Mouse (Mus musculus) left cerebral cortex, adult 8-10 months (tissue): ENCODE data around the gene Krt39. TPM values are rescaled to one million over a fixed set of nuclear protein-coding genes. Genes with fewer than 3 reads are reported as not detected.
A peak's percentile ranks its signal among the peaks of the same experiment; 100 is the strongest.

Experiments
- DNase-seq, 2 experiments: peaks; one replicate each; pipeline ENCODE4 v3.0.0; 2022; ENCODE audit warnings: low spot score in 2 of 2
- total RNA-seq, 4 experiments: library from RNA; stranded (reverse); gene quantifications; 2 replicates each; pipeline ENCODE4 v1.2.4; 2022

Krt39 gene
- total RNA-seq, 4 experiments from 2014 or later: not detected

DNA sequence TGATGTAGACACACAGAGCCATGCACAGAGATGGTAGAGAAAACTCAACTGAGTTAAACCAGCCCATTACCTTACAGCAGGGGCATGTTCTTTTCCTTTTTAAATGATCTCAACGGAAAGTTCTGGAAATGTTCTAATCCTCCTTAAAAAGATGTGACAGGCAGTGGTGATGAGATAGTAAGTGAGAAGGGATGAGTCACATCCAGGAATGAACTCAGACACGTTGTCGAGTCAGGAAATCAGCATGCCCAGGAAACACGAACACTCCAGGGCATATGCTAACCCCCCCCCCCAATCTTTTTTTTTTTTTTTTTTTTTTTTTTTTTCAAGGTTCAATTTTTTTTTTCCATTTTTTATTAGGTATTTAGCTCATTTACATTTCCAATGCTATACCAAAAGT is 48.7 kb downstream of the Krt39 start:
- no peak for DNase-seq

DNA sequence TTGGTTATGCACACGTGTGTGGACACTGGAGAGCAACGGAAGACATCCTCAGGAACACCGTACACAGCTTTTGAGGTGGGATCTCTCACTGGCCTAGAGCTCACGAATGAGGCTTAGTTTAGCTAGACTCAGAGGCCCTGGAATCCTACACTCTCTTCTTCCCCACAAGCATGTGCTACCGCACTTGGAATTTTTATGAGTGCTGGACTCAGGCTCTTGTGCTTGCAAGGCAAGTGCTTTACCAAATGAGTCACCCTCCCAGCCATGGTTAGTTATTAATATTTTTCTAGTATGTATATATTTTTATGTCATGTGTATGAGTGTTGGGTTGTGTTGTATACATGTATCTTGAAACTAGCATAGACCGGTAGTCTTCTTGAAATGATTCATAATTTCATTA is 49.2 kb downstream of the Krt39 start:
- DNase-seq: no peak

DNA sequence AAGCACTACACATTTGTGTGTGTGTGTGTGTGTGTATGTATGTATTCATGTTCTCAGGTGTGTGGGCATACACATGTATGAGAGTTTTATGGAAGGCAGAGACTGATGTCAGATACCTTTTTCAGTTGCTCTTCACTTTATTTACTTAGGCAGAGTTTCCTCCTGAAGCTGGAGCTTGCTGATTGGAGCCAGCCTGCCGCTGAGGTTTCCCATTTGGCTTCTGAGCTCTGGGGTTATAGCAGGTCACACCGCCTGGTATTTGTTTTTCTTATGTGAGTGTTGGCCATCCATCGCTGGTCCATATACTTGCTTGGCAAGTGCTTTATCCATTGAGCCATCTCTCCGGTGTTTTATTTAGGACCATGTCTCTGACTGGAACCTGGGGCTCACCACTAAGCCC is 51.9 kb downstream of the Krt39 start:
- no peak for DNase-seq

DNA sequence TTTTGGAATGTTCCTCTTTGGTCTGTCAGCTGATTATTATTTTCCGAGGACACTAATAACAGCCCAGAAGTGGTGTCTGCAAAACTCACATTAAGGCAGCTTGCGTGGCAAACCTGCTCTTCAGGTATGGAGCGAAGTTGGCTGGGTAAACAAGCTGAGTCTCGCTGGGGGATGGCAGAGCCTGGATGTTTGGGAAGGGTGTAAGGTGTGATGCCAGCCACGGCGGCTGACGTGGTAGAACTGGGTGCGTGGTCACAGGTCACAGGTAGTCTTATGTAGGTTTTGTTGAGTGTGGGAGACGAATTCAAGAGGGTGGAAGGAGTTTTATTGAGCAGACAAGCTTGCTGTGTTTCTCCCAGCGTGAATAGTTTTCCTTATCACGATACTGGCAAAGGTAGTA is 52.6 kb downstream of the Krt39 start:
- no peak for DNase-seq

DNA sequence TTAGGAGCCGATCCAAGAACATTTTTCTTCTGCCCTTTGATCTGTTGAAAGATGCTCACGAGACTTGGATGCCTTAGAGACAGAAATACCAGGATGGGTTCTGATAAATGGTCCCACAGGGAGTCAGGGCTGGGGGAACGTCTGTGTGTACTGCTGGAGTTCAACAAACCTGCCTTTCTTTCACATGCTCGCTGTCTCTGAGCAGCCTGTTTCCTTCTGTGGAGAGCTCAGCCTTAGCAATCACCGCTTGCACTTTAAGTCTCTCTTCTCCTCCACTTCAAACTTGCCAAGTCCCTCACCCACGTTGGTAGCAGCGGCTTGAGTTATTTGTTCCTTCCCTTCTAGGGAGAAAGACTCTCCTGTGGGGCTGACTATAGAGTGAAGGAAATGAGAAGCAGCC is 54.8 kb downstream of the Krt39 start:
- DNase-seq: peak in 1 of 2 experiments; percentile 27

DNA sequence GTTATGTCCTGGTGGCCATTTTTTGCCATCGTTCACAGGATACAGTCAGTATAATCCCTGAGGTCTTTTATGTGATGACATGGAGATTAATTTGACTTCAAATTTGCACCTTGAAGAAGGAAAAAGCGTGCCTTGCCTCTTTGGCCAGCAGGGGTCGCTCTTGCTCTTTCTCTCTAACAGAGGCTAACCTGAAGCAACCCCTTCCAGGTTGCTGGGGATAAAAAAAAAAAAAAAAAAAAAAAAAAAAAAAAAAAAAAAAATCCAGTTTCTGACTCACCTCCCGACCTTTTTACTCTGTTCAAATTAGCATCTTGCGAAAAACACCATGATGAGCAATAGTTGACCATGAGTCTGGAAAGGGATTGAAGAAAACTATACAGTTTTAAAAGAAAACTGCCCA is 56.3 kb downstream of the Krt39 start:
- DNase-seq: peak; percentile 54 to 75

Other genes starting within 250 kb of the Krt39 start
- gene Krt24, start 236.1 kb downstream of the Krt39 start, total RNA-seq: not detected
- gene Krt25, start 198.4 kb downstream of the Krt39 start, total RNA-seq: not detected
- under 1 TPM in 1 of 4 experiments, not detected in 3; 0.14 TPM for gene Krt26, start 183.4 kb downstream of the Krt39 start, total RNA-seq
- not detected for gene Krt27, start 170.2 kb downstream of the Krt39 start, total RNA-seq
- gene Krt28, start 146.4 kb downstream of the Krt39 start, total RNA-seq: under 1 TPM in 1 of 4 experiments, not detected in 3; 0.21 TPM
- 10 to 100 TPM; 11.4 to 13.8 (median 12.0) TPM for gene Krt10, start 132.0 kb downstream of the Krt39 start, total RNA-seq
- gene Krt12, start 99.1 kb downstream of the Krt39 start, total RNA-seq: 10 to 100 TPM in 1 of 4 experiments, 1 to 10 TPM in 3; 8.6 to 10.0 (median 9.5) TPM
- gene Krt20, start 83.2 kb downstream of the Krt39 start, total RNA-seq: not detected
- not detected for gene Krt23, start 28.2 kb downstream of the Krt39 start, total RNA-seq
- not detected for gene Krt40, start 21.8 kb upstream of the Krt39 start, total RNA-seq
- gene Krtap3-3, start 29.5 kb upstream of the Krt39 start, total RNA-seq: not detected
- gene Krtap3-2, start 35.5 kb upstream of the Krt39 start, total RNA-seq: not detected
- not detected for gene Gm11939, start 38.1 kb upstream of the Krt39 start, total RNA-seq
- not detected for gene Krtap3-1, start 45.3 kb upstream of the Krt39 start, total RNA-seq
- gene Krtap1-5, start 59.7 kb upstream of the Krt39 start, total RNA-seq: not detected
- gene Krtap1-4, start 62.3 kb upstream of the Krt39 start, total RNA-seq: not detected
- gene Krtap1-3, start 70.0 kb upstream of the Krt39 start, total RNA-seq: not detected
- not detected for gene Krtap9-3, start 76.8 kb upstream of the Krt39 start, total RNA-seq
- gene Gm11938, start 82.0 kb upstream of the Krt39 start, total RNA-seq: not detected
- gene Gm11937, start 88.9 kb upstream of the Krt39 start, total RNA-seq: not detected
- gene Krtap2-4, start 93.5 kb upstream of the Krt39 start, total RNA-seq: not detected
- gene Gm11562, start 99.1 kb upstream of the Krt39 start, total RNA-seq: not detected
- not detected for gene Krtap4-1, start 106.9 kb upstream of the Krt39 start, total RNA-seq
- gene Krtap4-2, start 113.7 kb upstream of the Krt39 start, total RNA-seq: not detected
- not detected for gene Krtap4-7, start 122.8 kb upstream of the Krt39 start, total RNA-seq
- not detected for gene Gm11555, start 128.9 kb upstream of the Krt39 start, total RNA-seq
- not detected for gene Gm11563, start 137.6 kb upstream of the Krt39 start, total RNA-seq
- not detected for gene Krtap4-6, start 144.6 kb upstream of the Krt39 start, total RNA-seq
- gene Gm14190, start 169.4 kb upstream of the Krt39 start, total RNA-seq: not detected
- gene Gm14180, start 213.0 kb upstream of the Krt39 start, total RNA-seq: not detected